In genomic region chr2:60533026-60533425, GRCm38 (mm10) we compare ENCODE assay signal across 21 mouse cellular contexts. TPM values are rescaled to one million over a fixed set of nuclear protein-coding genes. Genes with fewer than 3 reads are reported as not detected.
"Had no signal": no experiment of that assay in that cellular context is flagged by ENCODE, and none has a peak within 500 bp of the region (broad histone marks: within the 10 kb centered on the region; RNA-seq: fewer than 3 reads in every experiment).

No protein-coding gene starts in this region.

- H3K4me2 ChIP-seq: heart, embryonic 12.5 days; hindbrain, embryonic 13.5 days; limb, embryonic 12.5 days had no signal

- H3K4me3 ChIP-seq: gastrocnemius, adult 2 months; heart, embryonic 10.5 days; heart, embryonic 12.5 days; hindbrain, embryonic 13.5 days; layer of hippocampus, adult 2 months; left cerebral cortex, adult 2 months; limb, embryonic 10.5 days; limb, embryonic 12.5 days had no signal

- H3K27me3 ChIP-seq: heart, embryonic 12.5 days; hindbrain, embryonic 13.5 days had no signal

- H3K27ac ChIP-seq: gastrocnemius, adult 2 months; heart, embryonic 10.5 days; hindbrain, embryonic 13.5 days; layer of hippocampus, adult 2 months; left cerebral cortex, adult 2 months; limb, embryonic 10.5 days; limb, embryonic 12.5 days had no signal

- H3K4me1 ChIP-seq: heart, embryonic 10.5 days; heart, embryonic 12.5 days had no signal

- H3K9me3 ChIP-seq: heart, embryonic 10.5 days; hindbrain, embryonic 13.5 days; limb, embryonic 10.5 days; limb, embryonic 12.5 days had no signal

- H3K36me3 ChIP-seq: heart, embryonic 10.5 days; heart, embryonic 12.5 days; hindbrain, embryonic 13.5 days; limb, embryonic 10.5 days; limb, embryonic 12.5 days had no signal

- ATAC-seq: forebrain, embryonic 16.5 days; inflammation-experienced regulatory T-cells, adult 6 months; intestine, postnatal 0 days had no signal

- DNase-seq: gastrocnemius, adult 2 months; gastrocnemius, postnatal 10 days; gastrocnemius, postnatal 25 days; heart, postnatal 10 days; heart, postnatal 4 days; kidney, adult 18-20 months; kidney, adult 8-10 months; kidney, postnatal 10 days; kidney, postnatal 25 days; kidney, postnatal 4 days; liver had no signal

- H3K9ac ChIP-seq: heart, embryonic 12.5 days; hindbrain, embryonic 13.5 days; limb, embryonic 12.5 days had no signal

RNA-seq across cellular contexts. Expression of gene Pla2r1, which starts 20.1 kb away (rescaled TPM):
- polyA plus RNA-seq: inflammation-experienced regulatory T-cells, adult 6 months had no signal
